Mouse (Mus musculus) E14TG2a.4 (cell line): Measurements from ENCODE around the gene Ubfd1.

Source experiments
- CTCF ChIP-seq: conservative IDR thresholded peaks from 2 replicates; pipeline ENCODE4 v1.5.1; 2014; ENCODE audit warnings: low read length
- NANOG ChIP-seq: IDR thresholded peaks from 2 replicates; pipeline ENCODE4 v1.6.1; 2014; ENCODE audit warnings: borderline replicate concordance, low read length, mixed read lengths
- POU5F1 ChIP-seq: IDR thresholded peaks from 2 replicates; pipeline ENCODE4 v1.6.1; 2014; ENCODE audit warnings: low read length, borderline replicate concordance

DNA sequence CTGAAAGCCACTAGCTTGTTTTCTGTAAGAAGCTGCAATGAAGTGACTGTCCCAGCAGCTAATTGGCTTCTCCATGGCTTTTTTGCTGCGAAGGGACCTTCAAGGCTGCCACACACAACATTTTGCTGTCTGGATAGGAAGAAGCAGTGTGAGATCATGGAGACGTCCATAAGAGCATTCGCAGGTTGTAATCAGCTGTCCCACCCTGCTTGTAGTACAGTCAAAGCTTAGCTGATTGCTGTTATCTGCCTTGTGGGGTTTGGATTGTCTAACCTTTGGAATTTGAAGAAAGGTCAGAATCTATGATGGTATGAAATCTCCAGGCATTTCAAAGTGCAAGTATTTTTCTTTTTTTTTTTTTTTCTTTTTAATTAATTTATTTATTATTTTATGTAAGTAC lies 7.4 kb downstream of the Ubfd1 start:
- TF ChIP-seq CTCF = no peak
- no peak for TF ChIP-seq POU5F1
- no peak for TF ChIP-seq NANOG
